Mouse (Mus musculus) retina, postnatal 1 day (tissue): ENCODE measurements at regions not wholly inside any gene's neighbourhood (a gene's known extent, or its start where the extent isn't known, plus 50 kb on each side); places are given as distances from the start of the nearest gene placed in this dataset.

Experiments used
- DNase-seq: peaks from one replicate; pipeline ENCODE4 v3.0.0-alpha.2; 2012

DNA sequence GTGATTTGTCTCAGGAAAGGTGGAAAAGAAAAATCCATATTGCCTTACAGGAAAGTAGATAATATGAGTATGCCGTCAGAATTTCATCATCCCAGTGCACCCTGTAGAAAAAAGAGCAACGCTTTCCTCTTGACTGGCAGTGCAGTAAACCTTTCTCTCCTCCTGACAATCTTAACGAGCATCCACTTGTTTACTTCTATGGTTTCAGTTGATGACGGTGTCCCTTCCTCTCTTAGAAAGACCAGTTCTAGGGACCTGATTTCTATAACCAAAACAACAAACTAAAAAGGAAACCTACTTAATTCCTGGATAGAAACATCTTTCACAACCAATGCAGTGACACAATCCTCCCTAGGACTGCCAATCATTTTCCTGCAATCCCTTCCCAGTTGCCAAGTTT, 714.3 kb upstream of the Cited2 start:
- no peak for DNase-seq

DNA sequence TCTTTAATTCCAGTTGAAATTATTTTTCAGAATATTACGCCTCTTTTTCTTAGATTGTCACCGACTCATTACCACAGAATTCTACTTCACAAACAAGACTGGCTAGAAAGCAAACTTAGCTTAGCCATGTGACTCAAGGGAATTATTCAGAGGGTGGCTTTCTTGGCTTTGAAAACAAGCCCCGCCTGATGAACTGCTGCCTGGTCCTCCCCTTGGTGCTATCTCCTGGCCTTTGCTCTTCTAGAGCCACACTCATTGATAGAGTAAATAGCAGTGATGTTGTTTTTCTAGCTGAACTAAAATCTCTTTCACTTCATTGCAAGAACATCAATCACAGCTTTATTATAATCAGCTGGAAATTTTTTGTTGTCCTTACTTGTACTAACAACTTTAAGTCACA, 713.0 kb upstream of the Cited2 start:
- no peak for DNase-seq

DNA sequence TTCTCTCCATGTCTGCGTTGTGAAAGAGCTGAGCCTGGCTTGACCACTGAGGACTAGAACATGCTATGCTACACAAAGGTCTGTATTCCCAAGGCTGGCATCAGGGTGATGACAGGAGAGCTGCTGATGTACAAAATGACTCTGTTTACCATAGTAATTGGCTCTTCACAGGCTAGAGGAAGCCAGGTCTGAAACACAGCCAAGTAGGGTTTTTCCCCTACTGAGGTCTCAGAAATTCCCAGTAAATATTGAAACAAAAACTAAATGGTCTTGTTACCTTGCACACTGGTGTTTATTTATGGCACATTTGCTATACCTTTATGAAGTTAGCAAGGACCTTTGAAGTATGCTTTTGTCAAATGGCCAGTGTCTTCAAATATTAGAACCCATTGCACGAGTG, 711.1 kb upstream of the Cited2 start:
- no peak for DNase-seq

DNA sequence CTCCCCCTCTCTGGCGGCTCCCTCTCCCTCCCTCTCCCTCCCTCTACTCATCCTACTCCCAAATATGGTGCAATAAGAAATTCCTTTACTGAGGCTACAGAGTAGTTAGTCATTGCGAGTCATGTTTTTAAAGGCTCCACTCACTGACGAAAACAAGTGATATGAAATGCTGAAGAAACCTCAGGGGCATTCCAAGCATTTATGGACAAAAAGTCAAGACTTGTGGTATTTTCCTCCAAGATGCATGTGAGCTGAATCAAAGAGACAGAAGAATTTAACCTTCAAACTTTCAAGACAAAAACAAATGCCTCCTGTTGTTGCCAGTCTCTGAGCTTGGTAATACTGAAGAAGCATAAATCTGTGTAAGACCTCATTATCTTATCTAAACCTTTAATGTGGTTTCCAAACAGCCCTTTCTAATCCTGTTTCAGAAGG, 710.5 kb upstream of the Cited2 start:
- DNase-seq = no peak

DNA sequence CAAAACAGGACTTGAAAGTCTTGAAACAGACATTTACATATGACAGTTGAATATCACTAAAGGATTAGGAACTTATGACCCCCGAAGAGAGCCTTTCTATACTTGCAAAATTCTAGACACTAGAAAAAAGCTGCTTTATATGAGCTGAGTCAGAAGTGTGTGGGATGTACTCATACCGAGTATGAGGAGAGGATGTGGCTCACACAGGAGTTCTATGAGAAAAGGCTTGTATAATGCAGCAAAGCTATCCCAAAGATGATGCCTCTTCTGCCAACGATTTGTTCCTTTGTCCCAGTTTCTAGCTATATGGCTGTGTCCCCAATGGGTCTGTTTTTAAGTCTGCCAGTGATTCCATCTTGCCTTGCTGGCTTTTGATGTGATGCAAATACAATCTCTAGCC, 708.2 kb upstream of the Cited2 start:
- DNase-seq = no peak

DNA sequence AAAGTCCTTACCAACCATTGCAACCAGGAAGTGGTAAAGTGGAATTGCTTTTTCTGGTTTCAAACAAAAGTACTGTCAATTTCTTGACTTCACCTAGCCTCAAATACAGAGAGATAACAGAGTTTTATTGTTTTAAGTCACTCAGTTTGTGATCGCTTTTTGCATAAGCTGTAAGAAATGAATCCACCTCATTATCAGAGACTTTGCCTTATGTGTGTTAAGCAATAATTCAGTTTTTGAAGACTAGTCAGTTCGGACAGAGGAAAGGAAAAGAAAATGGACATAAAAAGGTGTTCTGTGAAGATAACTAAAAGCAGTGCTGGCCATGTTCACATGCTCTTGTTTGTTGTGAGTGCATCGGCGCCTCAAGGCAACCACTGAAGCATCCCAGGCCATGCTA, 706.2 kb upstream of the Cited2 start:
- DNase-seq = no peak

DNA sequence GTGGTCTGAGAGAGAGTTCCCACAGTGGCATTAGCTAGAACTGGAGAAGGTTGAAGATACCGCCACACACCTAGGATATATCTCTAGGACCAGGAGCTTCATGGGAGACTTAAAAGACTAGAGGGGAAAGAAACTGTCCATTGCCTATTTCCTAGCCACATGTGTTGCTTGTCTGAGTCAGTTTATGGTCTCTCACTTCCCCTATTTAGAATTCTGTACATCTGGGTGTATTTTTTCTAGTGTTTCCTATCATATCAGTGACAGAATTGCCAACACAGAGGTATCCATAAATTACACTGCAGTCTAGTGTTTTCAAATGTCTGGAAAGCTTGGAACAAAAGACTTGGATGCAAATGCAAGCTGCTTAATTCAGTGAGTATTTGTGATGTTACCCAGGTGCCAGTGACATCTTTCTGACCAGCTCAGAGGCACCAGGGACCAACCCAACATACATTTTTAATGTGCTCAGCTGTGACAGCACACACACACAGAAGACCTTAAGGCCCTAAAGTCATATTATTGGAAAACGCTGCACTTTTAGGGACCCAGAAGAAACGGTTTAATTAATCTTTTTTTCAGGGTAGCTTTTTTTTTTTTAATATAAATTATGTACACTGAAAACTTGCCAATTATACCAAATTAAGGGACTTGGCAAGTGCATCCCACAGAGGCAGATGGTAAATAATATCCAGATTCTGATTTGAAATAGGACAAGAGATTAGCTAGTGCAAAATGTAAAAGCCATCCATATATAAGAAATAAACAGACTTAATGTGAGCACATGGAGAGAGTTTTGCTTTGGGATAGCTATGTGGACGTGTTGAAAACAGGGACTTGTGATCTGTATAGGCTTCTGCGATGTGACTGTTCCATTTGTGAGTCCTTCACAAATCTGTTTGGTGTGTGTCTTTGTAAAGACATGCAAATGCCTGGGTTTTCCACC, 700.5 kb upstream of the Cited2 start:
- DNase-seq = no peak

DNA sequence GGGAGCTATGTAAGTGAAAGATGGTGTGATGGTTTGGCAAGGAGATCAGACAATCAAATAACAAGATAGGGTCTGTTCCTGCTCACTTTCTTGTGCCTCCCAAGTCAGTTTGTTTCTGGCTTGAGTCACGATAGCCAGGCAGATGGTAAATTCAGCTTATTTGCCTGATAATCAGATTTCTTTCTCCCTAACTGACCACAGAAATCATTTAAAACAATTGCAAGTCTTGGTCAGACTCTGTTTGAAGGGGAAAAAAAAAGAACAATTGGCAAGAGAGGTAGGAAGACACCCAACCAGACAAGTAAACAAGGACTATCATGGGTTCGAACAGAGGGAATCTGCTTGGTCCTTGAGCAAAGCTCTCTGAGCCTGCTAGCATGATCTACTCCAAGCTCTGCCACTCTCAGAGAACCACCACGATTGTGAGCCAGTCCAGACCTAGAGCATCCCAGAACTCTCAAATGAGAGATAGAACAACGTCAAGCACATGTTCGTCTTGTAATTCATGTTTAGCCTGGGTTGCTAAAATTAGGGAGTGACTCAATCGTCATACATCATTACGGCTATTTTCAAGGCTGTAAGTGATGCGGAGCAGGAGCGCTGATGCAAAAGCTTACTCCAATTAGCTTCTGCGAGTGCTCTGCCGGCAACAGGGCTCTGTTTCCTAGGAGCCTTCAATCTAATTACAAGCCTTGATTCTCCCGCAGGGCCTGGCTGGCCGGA, 699.3 kb upstream of the Cited2 start:
- peak; percentile 57 for DNase-seq

DNA sequence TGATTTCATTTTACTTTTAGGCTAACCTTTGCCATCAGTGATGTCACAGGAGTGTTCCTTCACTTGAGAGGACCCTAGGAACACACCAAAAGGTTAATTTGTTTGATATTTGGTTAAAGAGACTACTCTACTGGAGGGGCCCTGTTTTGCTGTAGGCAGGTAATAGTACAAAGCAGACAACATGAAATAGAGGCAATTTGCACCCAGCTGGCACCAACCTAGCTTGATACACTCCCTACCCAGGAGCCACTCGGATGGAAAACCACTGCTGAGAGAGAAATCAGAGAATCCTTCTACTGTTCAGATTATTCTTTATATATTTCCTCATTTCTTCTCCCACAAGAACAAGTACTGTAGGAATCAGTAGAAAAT, 698.7 kb upstream of the Cited2 start:
- DNase-seq = no peak

DNA sequence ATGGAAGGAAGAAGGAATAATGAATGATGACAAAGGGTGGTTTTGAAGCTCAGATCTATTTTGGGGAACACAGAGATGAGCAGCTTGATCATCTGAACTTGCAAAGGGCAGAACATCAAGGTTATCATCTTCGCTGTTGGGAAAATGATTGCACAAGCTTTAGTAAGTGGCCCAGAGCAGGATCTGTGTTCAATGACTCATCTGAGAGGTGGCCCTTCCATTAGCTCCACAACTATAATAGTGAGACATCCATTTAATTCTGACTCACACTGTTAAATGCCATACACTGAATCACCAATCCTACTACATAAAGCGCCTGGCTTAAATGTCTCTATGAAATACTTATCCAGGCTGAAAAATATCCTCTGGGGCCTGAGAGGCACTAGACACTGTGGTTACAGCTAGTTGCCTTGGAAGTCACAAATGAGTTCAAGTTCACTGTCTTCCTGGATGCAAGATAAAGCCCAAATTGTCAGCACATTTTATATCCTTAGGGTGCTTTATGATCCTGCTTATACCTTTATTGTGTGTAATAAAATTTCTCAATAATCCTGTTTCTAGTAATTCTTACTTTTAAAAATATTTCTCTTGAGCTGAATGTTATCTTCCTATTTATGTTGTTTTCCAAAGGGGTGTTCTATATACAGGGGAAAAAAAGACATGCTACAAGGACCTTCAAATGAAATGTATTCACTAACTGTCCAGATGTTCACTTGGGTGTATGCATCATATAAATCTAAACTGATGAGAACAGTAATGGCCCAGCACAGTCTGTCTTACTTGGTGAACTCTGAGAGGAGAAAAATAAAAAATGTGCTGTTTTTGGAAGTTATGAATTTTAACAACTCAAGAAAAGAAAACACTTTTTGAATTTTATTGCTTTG, 687.9 kb upstream of the Cited2 start:
- no peak for DNase-seq

DNA sequence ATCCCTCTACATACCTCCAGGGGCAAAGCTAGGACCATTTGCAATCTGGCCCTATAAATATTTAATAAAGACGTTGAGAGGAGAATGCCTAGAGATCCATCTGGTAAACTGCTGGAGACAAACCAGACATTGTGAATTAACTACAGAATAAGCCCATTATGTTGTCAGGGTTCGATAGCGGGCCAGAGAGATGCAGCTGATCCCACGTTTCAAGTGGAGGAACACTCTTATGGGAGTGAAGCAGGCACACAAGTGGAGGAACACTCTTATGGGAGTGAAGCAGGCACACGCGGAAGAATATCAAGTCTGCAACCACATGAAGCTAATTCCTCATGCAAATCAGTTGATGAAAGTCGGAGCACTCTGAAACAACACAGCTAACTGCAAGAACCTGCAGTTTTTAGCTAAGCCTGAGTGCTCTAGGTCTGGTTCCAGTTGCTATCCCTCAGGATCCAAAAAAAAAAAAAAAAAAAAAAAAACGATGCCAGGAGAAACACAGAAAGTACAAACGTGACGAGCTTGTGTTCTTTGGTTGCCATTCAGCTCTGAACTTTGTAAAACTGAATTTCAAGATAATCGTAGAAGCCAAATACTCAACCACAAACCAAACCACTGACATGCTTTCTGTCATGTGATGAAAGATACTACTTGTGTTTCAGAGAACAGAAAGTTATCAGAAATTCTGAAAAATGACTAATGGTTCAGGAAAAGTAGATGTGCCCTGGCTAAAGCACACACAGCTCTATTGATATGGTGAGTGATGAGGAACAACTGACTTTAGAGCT, 684.6 kb upstream of the Cited2 start:
- DNase-seq = no peak

DNA sequence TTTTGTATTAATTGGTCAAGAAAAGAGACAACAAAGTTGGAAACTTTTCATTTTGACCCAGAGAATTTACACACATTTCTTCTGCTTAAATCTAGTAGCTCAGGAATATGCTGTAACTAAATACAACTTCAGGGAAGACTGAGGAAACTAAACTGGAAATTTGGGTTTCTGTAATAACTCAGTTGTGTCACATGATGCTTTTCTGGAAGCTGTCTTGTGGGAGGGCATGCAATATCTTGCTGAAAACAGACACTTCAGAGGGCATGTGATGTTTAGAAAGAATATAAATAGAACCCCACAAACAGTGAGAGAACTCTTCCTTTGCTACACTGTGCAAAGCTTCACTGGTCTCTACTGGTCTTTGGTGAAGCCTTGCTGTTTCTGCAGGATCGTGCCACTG, 680.9 kb upstream of the Cited2 start:
- DNase-seq = no peak

DNA sequence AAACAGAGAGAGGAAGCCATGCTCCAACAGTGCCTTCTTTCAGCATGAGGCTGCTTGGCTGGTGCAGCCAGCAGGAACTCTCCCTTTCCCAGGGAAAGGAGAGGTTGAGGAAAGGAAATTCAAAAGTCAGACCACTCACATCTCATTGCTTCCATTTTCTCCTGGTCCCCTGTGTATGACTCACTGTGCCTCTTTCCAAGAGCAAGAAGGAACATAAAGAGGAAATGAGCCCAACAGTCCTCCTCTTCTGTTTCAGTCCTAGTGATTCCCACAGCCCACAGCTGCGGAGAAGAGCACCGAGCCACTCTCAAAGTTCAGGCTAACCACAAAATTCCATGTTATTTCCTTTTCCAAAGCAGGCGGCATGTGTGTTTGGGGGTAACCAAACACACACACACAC, 680.0 kb upstream of the Cited2 start:
- no peak for DNase-seq

DNA sequence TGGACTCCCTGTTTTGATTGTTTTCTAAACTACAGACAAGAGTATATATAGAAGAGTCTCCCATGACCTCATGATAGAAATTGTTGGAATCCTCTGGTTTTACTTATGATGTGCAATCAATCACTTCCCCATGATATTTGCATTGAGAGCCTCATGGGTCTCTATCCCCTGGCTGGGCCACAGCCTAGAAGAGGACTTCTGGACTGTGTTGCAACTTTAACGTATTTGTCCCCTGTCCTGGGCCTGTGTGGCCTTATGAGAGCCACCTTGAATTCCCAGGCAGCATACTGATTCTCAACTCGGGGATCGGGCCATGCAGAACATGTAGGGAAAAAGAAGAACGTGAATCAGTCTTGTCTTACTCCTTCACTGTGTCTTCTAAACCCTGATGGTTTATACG, 676.3 kb upstream of the Cited2 start:
- no peak for DNase-seq

DNA sequence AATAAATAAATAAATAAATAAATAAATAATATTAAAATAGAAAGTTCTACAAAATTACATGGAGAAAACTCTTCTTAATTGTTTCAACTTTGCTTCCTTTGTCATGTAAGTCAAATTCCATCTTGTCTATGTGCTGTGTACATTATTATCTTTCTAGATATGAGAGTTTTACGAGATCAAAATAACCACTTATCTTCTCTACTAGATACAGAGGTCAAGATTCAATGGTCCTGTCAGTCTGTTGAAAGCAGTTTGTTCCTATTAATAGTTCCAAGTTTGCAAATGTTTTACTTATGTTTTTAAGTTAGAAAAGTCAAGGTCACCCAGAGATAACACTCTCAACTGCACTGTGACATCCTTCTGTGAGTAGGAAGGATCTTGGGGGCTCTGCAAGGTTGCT, 650.1 kb upstream of the Cited2 start:
- DNase-seq = no peak

DNA sequence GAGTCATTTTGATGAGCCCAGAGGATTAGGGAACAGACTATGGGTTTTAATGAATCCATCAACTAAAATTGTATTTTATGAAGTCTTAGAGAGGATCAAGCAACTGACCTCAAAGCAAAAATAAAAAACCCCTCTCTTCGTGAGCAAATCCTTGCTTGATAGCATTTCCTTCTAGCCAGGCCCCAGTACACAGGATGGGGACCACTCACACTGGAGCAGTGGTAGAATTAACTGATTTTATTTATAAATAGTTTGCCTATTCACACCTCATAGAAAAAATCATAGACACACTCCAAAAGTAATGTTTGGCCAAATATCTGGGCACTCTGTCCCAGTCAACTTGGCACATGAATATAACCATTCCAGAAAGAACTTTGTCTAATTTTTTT, 649.0 kb upstream of the Cited2 start:
- peak; percentile 12 for DNase-seq

DNA sequence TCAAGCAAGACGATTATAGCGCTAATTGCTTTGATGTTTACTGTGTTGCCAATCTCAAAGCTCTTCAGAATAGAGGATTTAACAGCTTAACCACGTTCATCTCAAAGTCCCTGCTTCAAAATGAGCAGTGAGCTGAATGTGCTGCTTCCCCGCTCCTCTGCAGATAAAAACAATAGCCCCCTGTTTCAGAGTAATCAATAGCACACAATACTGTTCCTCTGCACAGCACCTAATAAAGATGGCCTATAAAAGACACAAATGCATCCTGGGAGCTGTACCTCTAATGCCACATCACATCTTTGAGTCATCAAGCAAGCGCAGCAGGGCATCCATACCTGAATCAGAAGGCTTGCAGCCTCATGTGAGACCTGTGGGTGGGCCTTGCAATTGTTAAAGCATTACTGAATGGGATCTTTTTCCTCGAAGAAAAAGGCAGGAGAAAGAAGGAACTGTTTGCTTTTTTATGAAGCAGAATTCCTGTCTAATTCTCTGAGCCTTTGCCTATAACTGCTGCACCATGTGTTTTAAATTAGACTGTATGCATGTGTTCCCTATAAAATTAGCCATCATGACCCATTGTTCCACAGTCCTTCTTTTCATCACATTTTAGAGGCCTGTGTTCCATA, 648.5 kb upstream of the Cited2 start:
- DNase-seq = peak; percentile 43

DNA sequence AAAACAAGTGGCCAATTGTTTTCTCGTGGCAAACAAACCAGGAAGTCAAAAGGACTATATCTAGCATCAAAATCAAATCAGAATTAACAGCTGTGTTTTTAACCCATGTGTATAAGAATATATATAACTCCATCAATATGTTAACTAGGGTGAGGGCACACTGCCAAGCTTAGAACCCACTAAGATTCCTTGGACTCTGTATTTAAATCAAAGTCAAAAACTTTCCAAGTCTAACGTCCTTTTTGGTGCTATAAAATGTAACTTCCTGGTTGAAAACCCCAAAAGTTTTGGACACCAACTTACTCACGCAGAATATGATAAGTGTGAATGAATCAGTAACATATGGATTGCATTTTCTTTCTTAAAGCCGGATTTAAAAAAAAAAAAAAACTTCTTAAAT, 647.9 kb upstream of the Cited2 start:
- no peak for DNase-seq

DNA sequence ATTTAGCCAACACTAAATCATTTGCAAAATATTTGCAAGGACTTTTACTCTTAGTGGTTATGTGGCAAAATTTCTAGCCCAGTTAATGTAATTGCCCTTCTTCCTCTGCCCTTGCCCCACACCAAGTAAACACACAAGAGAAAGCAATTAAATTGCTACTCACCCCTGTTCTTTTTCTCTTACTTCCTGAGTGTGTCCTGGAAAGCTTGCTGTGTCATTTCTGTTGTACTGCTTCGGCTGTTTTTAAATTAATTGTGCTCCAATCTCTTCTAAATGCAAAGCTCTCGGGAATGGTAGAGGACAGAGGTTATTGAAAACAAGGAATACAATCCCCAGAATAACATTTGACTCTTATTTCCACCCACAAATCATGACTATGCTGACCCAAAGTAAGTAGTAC, 647.4 kb upstream of the Cited2 start:
- DNase-seq = no peak

DNA sequence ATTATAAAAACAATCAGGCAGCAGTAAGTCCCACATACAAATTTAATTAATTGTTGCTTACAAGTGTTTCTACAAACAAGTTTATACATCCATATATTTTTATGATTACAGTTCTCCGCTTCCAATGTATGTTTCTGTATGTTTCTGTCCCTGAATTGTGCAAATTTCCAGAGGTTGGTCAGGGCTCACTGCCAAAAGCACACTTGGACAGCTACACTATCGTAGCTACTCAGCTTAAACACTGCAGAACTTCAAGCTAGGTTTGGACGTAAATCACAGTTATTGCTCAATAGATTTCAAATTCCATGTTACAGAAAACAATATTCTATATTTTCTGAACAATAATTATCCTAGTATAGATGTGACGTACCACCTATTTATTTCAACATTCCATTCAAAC, 646.8 kb upstream of the Cited2 start:
- DNase-seq = no peak

DNA sequence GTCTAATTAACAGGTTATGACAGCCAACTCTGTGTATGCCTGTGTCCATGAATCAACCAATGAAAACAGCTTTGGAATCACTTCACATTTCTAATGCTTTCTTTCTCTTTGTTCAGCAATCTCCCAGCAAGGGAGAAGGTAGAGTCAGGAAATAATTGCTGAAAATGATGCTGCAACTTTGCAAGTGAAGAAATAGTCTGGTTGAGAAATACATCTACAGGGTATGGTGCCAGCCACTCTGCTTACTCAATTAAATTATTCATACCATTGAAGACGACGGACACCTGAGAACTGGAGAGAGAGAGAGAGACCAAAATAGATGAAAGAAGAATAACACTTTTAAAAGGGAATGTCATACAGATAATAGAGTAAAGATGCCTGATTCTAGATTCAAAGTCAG, 645.4 kb upstream of the Cited2 start:
- no peak for DNase-seq

DNA sequence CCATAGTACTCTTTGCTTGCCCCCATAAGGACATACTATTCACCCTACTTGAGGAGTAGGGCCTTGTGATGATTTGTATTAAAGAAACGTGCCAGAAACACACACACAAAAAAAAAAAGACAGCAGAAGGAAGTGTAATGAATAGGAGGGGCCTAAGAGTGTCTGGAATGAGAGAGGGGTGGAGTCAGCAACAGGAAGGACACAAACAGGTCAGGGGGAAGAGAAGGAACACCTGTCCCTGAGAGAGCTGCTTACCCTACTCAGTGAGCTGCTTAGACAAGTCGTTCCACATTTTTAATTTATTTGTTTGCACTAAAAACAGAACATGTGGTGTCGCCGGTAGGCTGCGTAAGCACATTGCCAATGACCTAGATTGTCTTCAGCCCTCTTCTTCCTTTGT, 642.2 kb upstream of the Cited2 start:
- no peak for DNase-seq
